Mouse (Mus musculus) G1E (cell line): ENCODE measurements around the gene Zbtb21.

ENCODE experiments used
- CTCF ChIP-seq: IDR thresholded peaks from 2 replicates; pipeline ENCODE4 v1.5.1; 2012; ENCODE audit warnings: low read depth, low read length, inconsistent platforms, mixed read lengths
- GATA1 ChIP-seq: IDR thresholded peaks from 2 replicates; pipeline ENCODE4 v1.6.1; 2012; ENCODE audit warnings: borderline replicate concordance, low read length, inconsistent platforms, mixed read lengths
- POLR2AphosphoS5 ChIP-seq: IDR thresholded peaks from 2 replicates; pipeline ENCODE4 v1.6.1; 2012; ENCODE audit warnings: low read depth, low read length, inconsistent platforms; ENCODE audit not compliant: insufficient replicate concordance

DNA sequence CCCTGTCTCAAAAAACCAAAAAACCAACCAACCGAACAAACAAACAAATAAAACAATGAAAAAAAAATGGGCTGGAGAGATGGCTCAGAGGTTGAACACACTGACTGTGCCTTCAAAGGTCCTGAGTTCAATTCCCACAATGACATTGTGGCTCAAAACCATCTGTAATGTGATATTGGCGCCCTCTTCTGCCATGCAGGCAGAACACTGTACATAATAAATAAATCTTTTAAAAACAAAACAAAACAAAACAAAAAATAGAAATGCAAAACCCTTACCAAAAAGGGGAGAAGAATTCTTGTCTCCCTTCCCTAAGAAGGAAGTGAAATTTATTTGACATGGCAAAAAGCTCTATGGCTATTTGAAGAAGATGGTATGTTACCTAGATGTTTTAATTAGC, 29.1 kb upstream of the Zbtb21 start:
- TF ChIP-seq CTCF (no peak), POLR2AphosphoS5 (no peak), GATA1 (no peak)
